Mouse (Mus musculus) G1E (cell line): Measurements from ENCODE around the gene Slc8a3.

ENCODE experiments used
- CTCF ChIP-seq: IDR thresholded peaks from 2 replicates; pipeline ENCODE4 v1.5.1; 2012; ENCODE audit warnings: low read depth, low read length, inconsistent platforms, mixed read lengths
- POLR2AphosphoS5 ChIP-seq: IDR thresholded peaks from 2 replicates; pipeline ENCODE4 v1.6.1; 2012; ENCODE audit warnings: low read depth, low read length, inconsistent platforms; ENCODE audit not compliant: insufficient replicate concordance

DNA sequence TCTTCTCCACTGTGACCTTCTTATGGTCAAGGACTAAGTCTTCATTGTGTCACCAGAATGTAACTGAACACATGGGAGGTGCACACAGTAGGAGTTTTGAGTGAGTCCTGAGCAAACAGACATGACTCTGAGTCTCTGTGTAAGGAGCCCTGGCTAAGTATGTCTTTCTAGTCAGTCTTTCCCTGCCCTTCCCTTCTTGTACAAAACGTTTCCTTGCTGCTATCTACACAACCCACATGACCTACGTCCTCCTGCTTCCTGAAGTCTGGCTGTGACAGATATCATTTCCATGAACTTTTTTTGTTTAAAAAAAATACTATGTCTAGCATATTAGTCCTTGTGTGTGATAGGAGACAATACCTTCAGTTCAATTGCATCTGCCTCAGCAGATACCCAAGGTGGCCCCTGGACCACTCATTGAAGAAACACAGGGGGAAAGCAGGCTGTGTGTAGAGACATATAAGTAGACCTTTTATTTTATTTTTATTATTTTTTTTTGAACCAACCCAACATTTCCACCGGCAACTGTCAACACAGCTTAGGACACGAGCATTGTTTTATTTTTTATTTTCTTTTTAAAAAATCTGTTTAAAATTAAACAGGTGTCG, 135.4 kb downstream of the Slc8a3 start:
- TF ChIP-seq CTCF, result no peak
- TF ChIP-seq POLR2AphosphoS5, result no peak
